Mouse (Mus musculus) thymus, adult 2 months (tissue): ENCODE measurements around the gene Itpr1.

Source experiments
- CTCF ChIP-seq: fragments of 200-500 bp; IDR thresholded peaks from 2 replicates; pipeline ENCODE4 v1.5.1; 2012; ENCODE audit warnings: mild to moderate bottlenecking, control low read depth, low read length, moderate library complexity, borderline replicate concordance; ENCODE audit not compliant: control insufficient read depth, poor library complexity, insufficient read depth; ENCODE audit errors: extremely low read depth
- POLR2A ChIP-seq: fragments of 200-500 bp; IDR thresholded peaks from 2 replicates; pipeline ENCODE4 v1.6.1; 2012; ENCODE audit warnings: mild to moderate bottlenecking, low read length, control low read depth, moderate library complexity; ENCODE audit not compliant: control insufficient read depth, poor library complexity, insufficient read depth; ENCODE audit errors: extremely low read depth

DNA sequence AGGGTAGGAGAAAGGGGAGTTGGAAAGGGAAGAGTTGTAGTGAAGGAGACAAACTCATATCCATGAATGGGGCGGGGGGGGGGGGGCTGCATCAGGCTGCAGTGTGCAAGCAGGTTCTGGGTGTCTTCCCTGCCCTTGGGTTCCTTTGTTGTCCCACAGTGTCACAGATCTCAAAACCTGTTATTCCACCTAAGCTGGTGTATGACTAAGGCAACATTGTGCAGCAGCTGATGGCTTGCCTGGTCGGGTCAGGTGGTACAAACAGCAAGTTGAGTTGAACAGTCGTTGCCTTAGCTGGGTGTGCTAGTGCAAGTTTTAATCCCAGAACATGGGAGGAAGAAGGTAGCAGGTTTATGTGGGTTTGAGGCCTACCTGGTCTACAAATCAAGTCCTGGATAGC, 34.3 kb downstream of the Itpr1 start:
- no peak for TF ChIP-seq CTCF
- TF ChIP-seq POLR2A, result no peak
